Mouse (Mus musculus): Measurements from ENCODE around the gene Ccnb1. TPM values are rescaled to one million over a fixed set of nuclear protein-coding genes. Genes with fewer than 3 reads are reported as not detected.

The Ccnb1 gene
- 96.4 TPM for polyA plus RNA-seq (2014; fragmentation: Illumina TruSeq; extraction: RNeasy Lipid Tissue Mini Kit (QIAGEN cat#74804))

DNA sequence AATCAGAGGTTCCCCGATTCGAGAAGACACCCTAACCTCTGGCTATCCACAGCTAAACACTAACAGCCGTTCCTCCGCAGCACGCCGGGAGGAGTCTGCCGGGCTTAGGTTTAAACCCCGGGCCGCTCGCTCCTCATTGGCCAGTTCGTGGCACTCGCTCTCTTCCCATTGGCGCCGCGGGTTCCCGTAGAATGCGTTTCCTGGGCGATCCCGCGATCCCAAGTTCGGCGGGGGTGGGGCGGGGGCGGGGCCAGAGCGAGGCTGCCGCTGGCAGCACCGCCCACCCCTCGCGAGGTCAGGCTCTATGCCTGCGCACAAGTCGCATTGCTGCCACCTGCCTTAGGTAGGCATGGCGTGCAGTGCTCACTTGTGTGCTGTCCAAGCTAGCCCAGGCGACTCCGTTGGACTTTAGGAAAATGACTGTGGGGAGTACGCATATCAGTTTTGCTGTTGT is at the start of gene Ccnb1:
TSS of gene Ccnb1 (minus strand) at position 157 of the 454 bp plus-strand sequence.

DNA sequence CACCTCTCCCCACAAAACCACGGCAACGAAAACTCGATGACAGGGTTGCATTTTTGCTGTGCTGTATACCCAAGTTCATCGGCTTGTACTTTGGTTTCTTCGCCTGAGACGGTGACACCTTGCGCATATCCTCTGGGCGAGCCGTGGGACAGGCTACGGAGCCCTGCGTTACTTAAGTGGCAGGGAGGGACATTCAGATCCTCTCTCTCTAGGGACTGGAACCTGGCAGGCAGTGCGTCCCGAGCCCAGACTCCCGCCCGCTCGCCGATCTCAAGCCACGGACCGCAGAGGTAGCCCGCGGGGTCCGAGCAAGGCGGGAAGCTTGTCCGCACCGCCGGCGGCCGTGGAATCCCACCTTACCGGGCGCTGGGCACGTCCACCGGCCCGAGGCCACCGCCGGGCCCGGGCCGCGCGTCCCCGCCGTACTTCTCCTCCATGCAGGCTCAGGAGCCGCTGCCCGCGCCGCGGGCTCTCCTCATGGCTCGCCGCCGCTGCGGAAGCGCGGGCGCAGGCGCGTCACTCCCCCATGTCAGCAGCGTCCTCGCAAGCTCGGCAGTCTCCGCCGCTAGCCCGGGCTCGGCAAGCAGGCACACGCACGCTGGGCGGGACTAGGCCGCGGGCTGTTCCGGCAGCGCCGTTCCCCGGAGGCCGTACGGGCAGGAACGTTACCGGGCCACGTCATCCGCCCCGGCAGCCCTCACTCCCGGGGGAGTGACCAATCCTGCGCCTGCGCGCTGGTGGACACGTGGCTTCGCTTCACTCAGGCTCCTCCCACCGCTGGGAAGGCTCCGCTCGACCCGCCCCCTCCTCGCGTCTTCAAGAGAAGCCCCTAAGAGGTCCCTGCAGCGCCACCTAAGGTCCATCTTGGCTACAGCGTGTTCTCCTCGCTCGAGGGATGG is 46.6 kb upstream of the Ccnb1 start, which contains the start of gene Slc30a5:
TSS of gene Slc30a5 (minus strand) at position 687 of the 899 bp plus-strand sequence.

GRCm38 (mm10) chr13:100775252-100776055 is 10.9 kb downstream of the Ccnb1 start, which contains the start of gene Cenph:
Cenph (minus strand) TSS chr13:100775899.

DNA sequence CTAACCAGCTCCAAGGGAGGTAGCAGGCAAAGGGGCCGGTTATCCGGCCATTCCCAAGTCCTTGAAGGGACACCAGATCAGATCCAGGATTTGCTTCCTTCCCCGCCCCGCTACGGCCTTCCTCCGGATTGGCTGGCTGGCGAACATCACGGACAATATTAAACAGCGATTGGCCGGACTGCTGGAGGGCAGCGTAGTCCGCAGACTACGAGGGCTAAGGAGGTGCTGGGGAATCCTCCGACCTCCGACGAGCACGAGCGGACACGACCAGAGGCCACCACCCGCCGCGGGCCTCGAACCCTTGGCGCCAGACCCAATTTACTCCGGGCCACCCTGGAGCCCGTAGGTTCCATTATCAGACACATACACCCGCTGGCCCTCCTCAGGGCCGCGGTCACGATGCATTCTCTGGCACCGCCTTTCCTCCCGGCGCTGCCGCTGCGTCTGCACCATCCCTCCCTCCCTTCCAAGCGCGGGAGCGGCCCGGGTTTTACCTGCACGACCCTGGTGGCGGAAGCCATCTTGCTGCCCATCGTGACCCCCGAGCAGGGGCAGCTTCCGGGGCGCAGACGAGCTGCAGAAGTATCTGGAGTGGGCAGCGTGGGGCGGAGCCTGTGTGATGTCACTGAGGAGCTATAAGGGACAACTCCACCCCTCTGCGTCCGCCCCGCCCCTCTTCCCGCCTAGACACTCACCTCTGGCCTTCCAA is 42.2 kb downstream of the Ccnb1 start, which contains the start of gene Mrps36:
TSS of gene Mrps36 (minus strand) at position 624 of the 709 bp plus-strand sequence.

GRCm38 (mm10) chr13:100730861-100731176 is 55.6 kb downstream of the Ccnb1 start, which contains the start of gene Cdk7:
Cdk7 (minus strand) TSS chr13:100730939.

Other genes starting within 250 kb of the Ccnb1 start
- gene Ocln, start 233.9 kb downstream of the Ccnb1 start, polyA plus RNA-seq (2014; fragmentation: Illumina TruSeq; extraction: RNeasy Lipid Tissue Mini Kit (QIAGEN cat#74804)) = 9.6 TPM
- 3.4 TPM for gene Marveld2, start 169.6 kb downstream of the Ccnb1 start, polyA plus RNA-seq (2014; fragmentation: Illumina TruSeq; extraction: RNeasy Lipid Tissue Mini Kit (QIAGEN cat#74804))
- gene Ak6, start 135.6 kb downstream of the Ccnb1 start, polyA plus RNA-seq (2014; fragmentation: Illumina TruSeq; extraction: RNeasy Lipid Tissue Mini Kit (QIAGEN cat#74804)) = 230 TPM
- gene Rad17, start 135.5 kb downstream of the Ccnb1 start, polyA plus RNA-seq (2014; fragmentation: Illumina TruSeq; extraction: RNeasy Lipid Tissue Mini Kit (QIAGEN cat#74804)) = 67.3 TPM
- 13.4 TPM for gene Taf9, start 135.0 kb downstream of the Ccnb1 start, polyA plus RNA-seq (2014; fragmentation: Illumina TruSeq; extraction: RNeasy Lipid Tissue Mini Kit (QIAGEN cat#74804))
- 4.2 TPM for gene Ccdc125, start 116.9 kb downstream of the Ccnb1 start, polyA plus RNA-seq (2014; fragmentation: Illumina TruSeq; extraction: RNeasy Lipid Tissue Mini Kit (QIAGEN cat#74804))
- gene Cdk7, start 55.6 kb downstream of the Ccnb1 start, polyA plus RNA-seq (2014; fragmentation: Illumina TruSeq; extraction: RNeasy Lipid Tissue Mini Kit (QIAGEN cat#74804)) = 65.6 TPM
- 76.3 TPM for gene Mrps36, start 41.9 kb downstream of the Ccnb1 start, polyA plus RNA-seq (2014; fragmentation: Illumina TruSeq; extraction: RNeasy Lipid Tissue Mini Kit (QIAGEN cat#74804))
- 22.4 TPM for gene Cenph, start 10.7 kb downstream of the Ccnb1 start, polyA plus RNA-seq (2014; fragmentation: Illumina TruSeq; extraction: RNeasy Lipid Tissue Mini Kit (QIAGEN cat#74804))
- 168 TPM for gene Slc30a5, start 46.9 kb upstream of the Ccnb1 start, polyA plus RNA-seq (2014; fragmentation: Illumina TruSeq; extraction: RNeasy Lipid Tissue Mini Kit (QIAGEN cat#74804))

All from ovary, adult 10 weeks (tissue).